Mouse (Mus musculus) cerebellum, postnatal 4 days (tissue): ENCODE results near the gene Vmn2r29.
"Not testable (repeated sequence)": the region's sequence is repeated elsewhere in the genome, so short reads cannot be mapped to it uniquely, and the experiment has no call there.

Source experiments
- DNase-seq, 2 experiments: peaks; one replicate each; pipeline ENCODE4 v3.0.0; 2022; ENCODE audit warnings: low spot score in 2 of 2, mixed read lengths in 1 of 2

Vmn2r29 gene

GRCm38 (mm10) chr7:7247228-7247627 lies at the start of gene Vmn2r29:
TSS of gene Vmn2r29 (minus strand) at chr7:7247328.
- DNase-seq, result not testable (repeated sequence)

DNA sequence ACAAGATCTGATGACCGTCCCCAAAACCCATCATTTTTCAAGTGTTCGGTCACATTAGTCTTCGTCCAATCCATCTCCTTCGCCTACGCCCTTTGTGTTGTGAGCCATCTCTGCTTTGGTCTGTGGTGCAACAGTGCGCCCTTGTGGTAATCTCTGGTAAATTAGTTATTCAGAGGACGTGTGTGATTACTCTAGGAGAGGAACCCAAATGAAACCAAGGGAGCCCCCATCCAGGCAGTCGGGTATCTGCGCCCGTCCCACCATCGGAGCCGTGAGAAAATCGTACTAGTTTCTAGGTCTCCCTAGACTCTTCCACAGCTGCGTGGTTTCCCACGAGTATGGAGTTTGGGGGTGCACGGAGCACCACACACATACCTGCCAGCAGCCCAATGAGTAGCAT lies 48.5 kb upstream of the Vmn2r29 start:
- peak in 1 of 2 experiments; percentile 57 for DNase-seq

- no peak for DNase-seq
These were observed 34.3 kb upstream of the Vmn2r29 start for GRCm38 (mm10) chr7:7281383-7281782.

DNA sequence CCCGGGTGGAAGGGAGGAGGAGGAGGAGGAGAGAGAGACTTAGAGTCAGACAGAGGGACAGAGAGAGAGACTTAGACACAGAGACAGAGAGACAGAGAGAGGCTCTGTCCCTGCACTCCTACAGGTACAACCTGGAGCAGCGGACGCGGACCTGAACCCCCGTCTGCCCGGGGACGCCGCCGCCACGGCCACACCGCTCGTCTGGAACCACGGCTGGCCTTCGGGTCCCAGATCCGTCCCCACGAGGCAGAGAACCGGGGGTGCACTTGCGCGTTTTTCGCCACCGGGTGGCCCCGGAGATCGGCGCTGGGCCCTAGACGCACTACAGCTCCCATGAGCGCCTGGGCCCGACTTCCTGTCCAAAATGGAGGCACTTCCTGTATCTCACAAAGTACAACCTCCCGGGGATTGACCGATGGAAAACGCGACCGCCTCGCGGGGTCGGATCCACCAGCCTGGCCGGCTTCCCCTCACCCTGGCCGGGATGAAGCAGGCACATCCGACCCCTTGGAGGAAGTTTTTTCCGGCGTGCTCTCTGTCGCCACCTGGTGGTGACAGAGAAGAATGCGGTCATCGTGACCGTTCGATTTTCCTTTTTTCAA lies 30.9 kb upstream of the Vmn2r29 start, which contains the start of gene Gm45844:
Gm45844 (minus strand) TSS at position 324 of the 602 bp plus-strand sequence.
- DNase-seq, result peak; percentile 87 to 96

DNA sequence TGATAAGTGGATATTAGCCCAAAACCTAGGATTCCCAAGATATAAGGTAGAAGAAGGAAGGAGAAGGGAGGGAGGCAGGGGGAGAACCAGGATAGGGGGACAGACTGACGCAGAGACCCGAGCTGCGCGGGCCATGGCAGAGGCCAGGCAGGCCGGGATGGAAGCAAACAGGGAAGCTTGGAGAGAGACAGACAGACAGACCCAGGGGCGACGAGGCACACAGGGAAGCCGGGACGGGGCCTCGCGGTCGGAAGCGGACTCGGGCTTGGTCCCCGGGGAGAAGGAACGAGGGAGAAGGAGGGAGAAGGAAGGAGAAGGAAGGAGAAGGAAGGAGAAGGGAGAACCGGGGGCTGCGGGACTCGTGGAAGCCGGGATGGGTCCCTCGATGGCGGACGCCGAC lies 30.4 kb upstream of the Vmn2r29 start:
- peak in 1 of 2 experiments; percentile 53 for DNase-seq

GRCm38 (mm10) chr7:7209313-7210151 lies 37.6 kb downstream of the Vmn2r29 start, which contains the start of gene Zfp772:
TSS of gene Zfp772 (minus strand) at chr7:7209998.
- DNase-seq, result peak in 1 of 2 experiments; percentile 8

GRCm38 (mm10) chr7:7188191-7188942 lies 58.8 kb downstream of the Vmn2r29 start:
- peak; percentile 59 to 74 for DNase-seq

DNA sequence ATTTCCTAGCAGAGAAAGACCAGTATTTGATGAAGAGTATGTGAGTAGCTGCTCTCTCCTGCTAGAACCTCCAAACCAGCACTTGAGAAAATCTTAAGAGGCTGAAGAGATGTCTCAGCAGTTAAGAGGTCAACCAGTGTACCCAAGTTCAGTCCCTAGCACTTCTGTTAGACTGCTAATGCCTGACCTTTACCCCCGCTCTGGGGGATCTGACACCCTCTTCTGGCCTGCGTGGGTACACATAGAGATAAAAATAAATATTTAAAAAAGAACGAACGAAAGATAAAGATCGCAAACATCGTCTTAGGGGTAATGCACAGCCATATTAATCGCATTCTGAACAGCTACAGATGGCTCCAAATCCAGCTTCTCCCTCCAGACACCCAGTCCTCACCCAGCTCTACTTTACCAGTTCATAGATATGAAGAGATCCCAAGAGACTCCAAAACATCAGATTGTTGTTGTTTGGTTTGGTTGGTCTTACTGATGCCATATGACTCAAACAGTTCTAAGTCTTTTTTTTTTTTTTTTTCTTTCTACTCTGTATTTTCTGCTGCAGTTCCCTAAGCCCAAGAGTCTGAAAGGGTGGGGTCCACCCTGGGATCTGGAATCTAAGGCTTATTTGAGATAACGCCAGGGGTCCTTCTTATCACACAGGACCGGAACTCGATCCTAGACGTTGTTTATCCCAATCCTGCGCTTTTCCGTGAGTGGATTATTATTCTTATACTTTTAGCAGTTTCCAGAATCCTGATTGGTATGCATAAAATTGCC lies 59.5 kb downstream of the Vmn2r29 start:
- no peak for DNase-seq

DNA sequence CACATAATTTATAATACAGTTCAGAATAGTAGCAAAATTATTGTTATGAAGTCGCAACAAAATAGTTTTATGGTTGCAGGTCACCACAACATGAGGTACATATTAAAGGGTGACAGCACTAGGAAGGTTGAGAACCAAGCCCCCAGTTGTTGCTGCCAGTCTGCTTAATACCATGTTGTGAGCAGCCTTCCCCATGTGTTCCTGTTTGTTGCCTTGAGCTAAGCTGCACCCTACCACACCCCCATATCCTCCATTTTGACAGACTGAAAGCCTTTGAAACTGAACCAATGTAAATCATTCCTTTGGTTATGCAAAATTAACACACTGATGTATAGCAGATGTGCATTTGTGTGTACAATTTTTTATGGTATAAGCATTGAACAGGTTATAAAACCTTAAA lies 61.2 kb downstream of the Vmn2r29 start:
- no peak for DNase-seq
